Mouse (Mus musculus) left cerebral cortex, postnatal 36 days (tissue): ENCODE results near the gene Zfp777. TPM values are rescaled to one million over a fixed set of nuclear protein-coding genes. Genes with fewer than 3 reads are reported as not detected.

Source experiments
- DNase-seq, 2 experiments: peaks; one replicate each; pipeline ENCODE4 v3.0.0; 2021 to 2022; ENCODE audit warnings: low spot score in 2 of 2, mixed read lengths in 1 of 2
- intact Hi-C: fragments of 180-260 bp; cut with DNase I; formaldehyde crosslinking; loops from one replicate; pipeline ENCODE4 v1.15.1; 2025
- total RNA-seq, 2 experiments: library from RNA; stranded (reverse); gene quantifications; 2 replicates each; pipeline ENCODE4 v1.2.3; 2021

The Zfp777 gene
- total RNA-seq, 2 experiments from 2014 or later, result 29.7 to 37.4 TPM

DNA sequence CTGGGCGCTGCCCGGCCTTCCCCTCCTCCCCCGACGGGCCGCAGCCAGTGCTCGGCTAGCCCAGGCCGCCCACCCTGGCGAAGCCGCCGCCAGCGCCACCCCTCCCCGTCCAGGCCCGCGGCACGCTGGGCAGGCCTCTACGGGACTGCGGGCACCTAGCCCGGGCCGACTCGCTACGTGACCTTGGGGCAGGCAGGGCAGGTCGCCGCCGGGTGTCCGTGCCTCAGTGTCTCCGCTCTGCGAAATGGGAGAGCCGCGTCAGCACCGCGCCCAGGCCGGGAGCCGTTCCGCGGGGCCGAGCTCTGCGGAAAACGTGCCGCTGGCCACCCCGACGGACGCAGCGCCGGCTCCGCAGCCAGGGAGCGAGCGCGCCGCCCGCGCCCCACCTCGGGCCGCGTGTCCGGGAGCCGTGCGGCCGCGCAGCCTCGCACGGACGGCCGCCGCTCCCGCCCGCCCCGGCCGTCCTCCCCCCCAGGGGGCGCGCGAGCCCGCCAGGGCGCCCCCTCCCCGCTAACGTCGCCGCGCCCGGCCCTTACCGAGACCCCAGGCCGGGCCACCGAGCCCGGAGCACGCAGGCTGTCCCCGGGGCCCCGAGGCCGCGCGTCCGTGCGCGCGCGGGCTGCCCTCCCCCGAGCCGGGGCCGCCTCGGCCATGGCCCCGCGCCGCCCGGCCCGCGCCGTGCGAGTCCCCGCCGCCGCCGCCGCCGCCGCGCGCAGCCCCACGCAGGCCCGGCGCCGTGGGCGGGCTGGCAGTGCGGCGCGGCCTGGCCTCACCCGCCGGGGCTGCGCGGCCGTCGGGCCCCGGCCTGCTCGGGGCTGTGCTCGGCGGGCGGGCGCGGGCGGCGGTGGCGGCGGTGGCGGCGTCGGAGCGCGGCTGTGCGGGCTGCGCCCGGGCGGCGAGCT lies 1.0 kb downstream of the Zfp777 start:
- intact Hi-C loops, result loop anchor here (2.0 kb wide), 1 partner anchor 37 kb away; no protein-coding TSS in a partner anchor

DNA sequence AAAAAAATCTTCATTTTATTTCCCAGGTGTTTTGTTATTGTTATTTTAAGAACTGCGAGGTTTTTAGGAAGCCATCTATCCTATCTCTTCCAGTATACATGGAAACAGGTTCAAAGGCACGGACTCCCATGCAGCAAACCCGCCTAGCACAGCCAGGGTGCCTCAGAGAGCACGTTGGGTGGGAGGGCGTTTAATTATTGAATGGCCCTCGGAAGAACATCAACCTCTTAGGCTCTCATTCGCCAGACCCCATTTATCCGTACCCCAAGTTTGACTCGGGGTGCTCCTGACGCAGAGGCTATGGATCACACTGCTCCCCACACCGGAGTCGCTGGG lies 1.6 kb downstream of the Zfp777 start:
- intact Hi-C loops, result no loop called here
- no peak for DNase-seq

More for the DNA sequence above, 1.0 kb downstream of the Zfp777 start:
- DNase-seq, result peak; percentile 28 to 61

DNA sequence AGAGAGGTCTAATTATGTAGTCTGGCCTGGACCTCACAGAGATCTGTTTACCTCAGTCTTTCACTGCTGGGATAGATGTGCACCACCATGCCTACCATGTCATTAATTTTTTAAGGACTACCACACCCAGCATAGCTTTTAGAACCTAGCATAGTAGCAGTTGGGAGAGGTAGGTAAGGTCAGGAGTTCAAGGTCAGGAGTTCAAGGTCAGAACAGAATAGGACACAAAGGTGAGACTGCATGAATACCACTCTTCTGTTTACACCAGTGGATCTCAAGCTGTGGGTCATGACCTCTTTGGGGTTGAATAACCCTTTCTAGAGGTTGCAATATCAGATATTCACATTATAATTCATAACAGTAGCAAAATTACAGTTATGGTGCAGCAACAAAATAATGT lies 16.1 kb downstream of the Zfp777 start:
- DNase-seq, result no peak
- intact Hi-C loops, result no loop called here

GRCm38 (mm10) chr6:48025905-48026660 lies 22.6 kb downstream of the Zfp777 start:
- intact Hi-C loops, result no loop called here
- DNase-seq, result no peak

DNA sequence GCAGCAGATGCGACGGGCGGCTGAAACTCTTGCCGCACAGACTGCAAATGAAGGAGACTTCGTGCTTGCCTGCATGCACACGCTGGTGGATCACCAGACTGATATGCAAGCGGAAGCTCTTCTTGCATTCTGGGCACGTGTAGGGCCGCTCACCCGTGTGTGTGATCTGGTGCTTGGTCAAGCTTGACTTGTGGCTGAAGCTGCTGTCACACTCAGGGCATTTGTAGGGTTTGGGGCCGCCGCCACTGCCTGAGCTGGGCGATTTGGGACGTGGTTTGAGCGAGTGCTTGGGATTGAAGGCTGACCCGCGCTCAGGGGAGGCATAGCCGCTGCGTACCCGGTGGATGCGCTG lies 23.7 kb downstream of the Zfp777 start:
- intact Hi-C loops, result no loop called here
- no peak for DNase-seq

- intact Hi-C loops, result no loop called here
- DNase-seq, result peak in 1 of 2 experiments; percentile 18
Measured at GRCm38 (mm10) chr6:48024330-48024993, 24.2 kb downstream of the Zfp777 start.

DNA sequence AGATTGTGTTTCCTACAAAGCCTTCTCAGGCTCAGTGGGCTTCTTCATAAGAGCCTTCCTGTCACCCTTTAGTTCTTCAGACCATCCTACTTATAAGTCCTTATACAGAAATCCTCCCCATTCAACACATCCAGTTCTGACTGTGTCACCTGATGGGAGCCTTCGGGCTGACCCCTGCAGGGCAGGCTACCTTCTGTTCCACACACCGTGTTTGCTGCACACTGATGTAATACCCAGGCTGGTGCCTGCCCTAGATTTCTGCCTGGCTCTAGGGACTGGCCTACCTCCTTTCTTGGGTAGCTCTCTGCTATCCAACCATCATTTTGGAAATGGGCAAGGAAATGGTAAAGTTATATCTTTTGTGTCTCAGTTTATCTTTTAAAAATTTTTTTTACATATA lies 26.0 kb downstream of the Zfp777 start:
- intact Hi-C loops, result no loop called here
- no peak for DNase-seq

GRCm38 (mm10) chr6:48021678-48022077 lies 27.0 kb downstream of the Zfp777 start:
- DNase-seq, result no peak
- intact Hi-C loops, result no loop called here

DNA sequence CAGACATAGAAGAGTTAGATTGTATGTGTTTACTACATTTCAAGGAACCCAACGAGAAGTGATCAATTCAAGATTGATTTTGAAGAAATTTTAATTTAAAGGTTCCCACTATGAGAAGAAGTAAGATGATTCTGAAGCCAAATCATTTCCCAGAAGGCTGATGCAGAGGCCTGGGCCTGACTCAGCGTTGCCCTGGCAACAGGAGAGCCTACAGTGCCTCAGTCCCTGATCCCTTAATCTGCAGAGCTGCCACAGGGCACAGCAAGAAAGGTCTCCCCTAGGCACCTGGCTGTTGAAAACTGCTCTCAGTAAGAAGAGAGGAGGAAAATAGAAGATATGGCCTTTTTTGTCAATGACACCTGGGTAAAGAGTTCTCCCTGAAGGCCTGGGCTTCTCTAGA lies 28.7 kb downstream of the Zfp777 start:
- DNase-seq, result no peak
- intact Hi-C loops, result no loop called here

DNA sequence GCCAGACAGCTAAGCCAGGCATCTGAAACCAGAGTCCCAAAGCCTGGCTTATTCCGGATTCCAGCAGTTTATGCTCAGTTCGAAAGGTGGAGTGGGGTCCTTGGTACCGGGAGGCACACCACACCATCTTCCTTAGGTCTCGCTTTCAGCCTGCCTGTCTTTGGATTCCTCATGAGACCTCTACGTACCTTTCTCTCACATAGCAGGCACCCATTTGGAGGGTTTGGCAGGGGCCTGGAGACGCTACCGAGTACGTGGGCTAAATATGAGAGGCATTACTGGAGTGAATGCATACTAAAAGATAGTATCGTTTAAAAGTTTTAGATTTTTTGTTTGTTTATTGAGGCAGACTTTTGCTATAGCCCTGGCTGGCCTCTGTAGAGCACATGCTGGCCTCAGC lies 31.9 kb downstream of the Zfp777 start:
- intact Hi-C loops, result no loop called here
- no peak for DNase-seq

GRCm38 (mm10) chr6:48016090-48016521 lies 32.6 kb downstream of the Zfp777 start:
- intact Hi-C loops, result no loop called here
- DNase-seq, result peak in 1 of 2 experiments; percentile 59

DNA sequence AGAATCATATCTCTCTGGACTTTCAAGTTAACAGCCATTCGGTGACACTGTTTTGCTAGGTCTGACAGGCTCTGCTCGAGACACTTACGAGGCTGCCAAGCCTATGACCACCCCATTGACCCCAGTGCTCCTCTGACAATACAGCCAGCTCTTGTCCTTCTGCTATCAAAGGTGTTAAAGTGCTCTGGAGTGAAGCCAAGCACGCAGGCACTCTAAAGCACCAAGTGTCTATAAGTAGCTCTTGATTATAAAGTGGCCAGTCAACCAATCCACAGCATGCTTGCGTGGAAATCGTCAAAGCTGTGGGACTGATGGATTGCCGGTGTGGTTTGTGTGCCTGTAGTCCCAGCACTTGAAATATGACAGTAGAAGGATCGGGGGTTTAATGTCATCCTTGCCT lies 38.0 kb downstream of the Zfp777 start:
- intact Hi-C loops, result no loop called here
- DNase-seq, result no peak

DNA sequence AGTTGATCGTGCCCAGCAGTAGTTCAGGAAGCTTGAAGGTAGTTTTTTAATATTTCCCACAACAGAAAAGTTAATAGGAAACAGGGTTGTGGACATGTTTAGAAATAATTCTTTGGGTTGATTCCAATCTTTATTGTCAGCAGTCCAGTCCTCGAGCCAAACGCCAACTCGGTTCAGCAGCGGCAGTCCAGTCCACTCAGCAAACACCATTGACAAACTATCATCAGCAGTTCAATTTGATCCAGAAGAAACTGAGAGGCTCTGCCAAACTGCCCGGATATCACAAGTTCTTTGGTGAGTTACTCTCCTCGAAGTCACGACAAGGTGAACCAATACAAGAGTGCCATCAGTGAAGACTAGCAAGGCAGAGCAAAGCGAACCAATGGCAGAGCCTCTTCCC lies 53.0 kb downstream of the Zfp777 start:
- no peak for DNase-seq
- intact Hi-C loops, result no loop called here

GRCm38 (mm10) chr6:47983936-47984335 lies 64.8 kb downstream of the Zfp777 start:
- intact Hi-C loops, result no loop called here
- no peak for DNase-seq

DNA sequence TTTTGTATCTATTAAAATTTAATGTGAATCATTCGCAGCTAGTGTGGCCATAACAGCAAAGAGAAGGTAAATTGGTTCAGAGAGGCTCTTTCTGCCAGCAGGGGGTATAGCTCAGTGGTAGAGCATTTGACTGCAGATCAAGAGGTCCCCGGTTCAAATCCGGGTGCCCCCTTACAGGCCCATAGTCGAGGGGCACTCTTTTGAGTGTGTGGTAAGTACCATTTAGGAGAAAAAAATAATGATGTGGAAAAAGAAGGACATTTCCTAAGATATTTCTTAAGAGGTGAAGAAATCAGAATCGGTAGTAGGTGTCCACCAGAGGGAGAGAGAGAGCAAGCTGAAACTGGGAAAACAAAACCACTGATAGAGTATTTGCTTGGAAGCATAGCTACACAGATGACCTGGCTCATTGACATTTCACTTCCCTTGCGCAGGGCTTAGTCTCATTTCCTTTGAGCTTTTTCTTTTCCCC lies 69.8 kb downstream of the Zfp777 start:
- intact Hi-C loops, result no loop called here
- DNase-seq, result peak; percentile 65 to 69

GRCm38 (mm10) chr6:47974599-47974998 lies 74.1 kb downstream of the Zfp777 start:
- DNase-seq, result no peak
- intact Hi-C loops, result no loop called here
